Mouse (Mus musculus) CH12.LX (cell line): ENCODE data around the gene Prpf19. TPM values are rescaled to one million over a fixed set of nuclear protein-coding genes. Genes with fewer than 3 reads are reported as not detected.
A peak's percentile ranks its signal among the peaks of the same experiment; 100 is the strongest.

Experiments used
- DNase-seq: peaks from one replicate; pipeline ENCODE4 v3.0.0-alpha.2; 2013; ENCODE audit errors: extremely low read depth
- H3K27ac ChIP-seq: 2 replicates; pipeline ENCODE4 v1.5.1; 2012; ENCODE audit warnings: low read depth, mild to moderate bottlenecking, control low read depth, moderate library complexity; ENCODE audit not compliant: insufficient read depth
- H3K27me3 ChIP-seq: replicated peaks from 2 replicates; pipeline ENCODE3; 2012; ENCODE audit warnings: inconsistent platforms
- H3K36me3 ChIP-seq, 2 experiments: replicated peaks in 1 of 2; 2 replicates each; pipeline versions ENCODE3 to v1.6.1; 2012; ENCODE audit warnings: inconsistent platforms in 1 of 2, low read length in 1 of 2, mild to moderate bottlenecking in 1 of 2, mixed read lengths in 1 of 2, moderate library complexity in 1 of 2; ENCODE audit not compliant: control insufficient read depth in 1 of 2, insufficient read depth in 1 of 2
- H3K4me1 ChIP-seq, 2 experiments: 2 replicates each; pipeline ENCODE4 v1.6.1; 2012; ENCODE audit warnings: inconsistent platforms in 1 of 2, moderate library complexity in 1 of 2; ENCODE audit not compliant: insufficient read depth in 2 of 2, control insufficient read depth in 1 of 2
- H3K4me2 ChIP-seq: 2 replicates; pipeline ENCODE4 v1.6.1; 2012; ENCODE audit warnings: low read depth, mild to moderate bottlenecking, control low read depth; ENCODE audit not compliant: poor library complexity, insufficient read depth, severe bottlenecking
- H3K4me3 ChIP-seq, 3 experiments: fragments of 150-350 bp in 1 of 3; sonication (generic) in 1 of 3; replicated peaks in 1 of 3; 2 replicates each; pipeline versions ENCODE3 to v1.5.1; 2011 to 2012; ENCODE audit warnings: low read depth in 2 of 3, low read length in 2 of 3, mild to moderate bottlenecking in 2 of 3, moderate library complexity in 2 of 3, control low read depth in 1 of 3, improper control_type of control experiment in 1 of 3, inconsistent platforms in 1 of 3, mixed read lengths in 1 of 3; ENCODE audit not compliant: poor library complexity in 1 of 3
- H3K79me2 ChIP-seq: replicated peaks from 2 replicates; pipeline ENCODE4 v1.6.1; 2012; ENCODE audit warnings: mild to moderate bottlenecking, moderate library complexity; ENCODE audit not compliant: control insufficient read depth, poor library complexity, insufficient read depth, severe bottlenecking; ENCODE audit errors: extremely low read depth
- H3K9ac ChIP-seq: 2 replicates; pipeline ENCODE4 v1.6.1; 2012; ENCODE audit warnings: low read depth, mild to moderate bottlenecking, control low read depth, moderate library complexity; ENCODE audit not compliant: insufficient read depth
- H3K9me3 ChIP-seq: replicated peaks from 2 replicates; pipeline ENCODE3; 2012; ENCODE audit warnings: low read length, inconsistent platforms, mixed read lengths
- BHLHE40 ChIP-seq: IDR thresholded peaks from 2 replicates; pipeline ENCODE4 v1.6.1; 2011; ENCODE audit warnings: mild to moderate bottlenecking, low read depth, low read length, improper control_type of control experiment
- CHD1 ChIP-seq: IDR thresholded peaks from 2 replicates; pipeline ENCODE4 v1.6.1; 2012; ENCODE audit warnings: low read depth, low read length, improper control_type of control experiment, inconsistent platforms
- CHD2 ChIP-seq: IDR thresholded peaks from 2 replicates; pipeline ENCODE4 v1.6.1; 2011; ENCODE audit warnings: low read length, improper control_type of control experiment
- CTCF ChIP-seq, 2 experiments: IDR thresholded peaks in 1 of 2; conservative IDR thresholded peaks in 1 of 2; 2 replicates each; pipeline ENCODE4 v1.5.1; 2011 to 2012; ENCODE audit warnings: low read depth in 2 of 2, low read length in 2 of 2, improper control_type of control experiment in 1 of 2, inconsistent platforms in 1 of 2, mild to moderate bottlenecking in 1 of 2, moderate library complexity in 1 of 2
- E2F4 ChIP-seq: IDR thresholded peaks from 2 replicates; pipeline ENCODE4 v1.6.1; 2011; ENCODE audit warnings: low read depth, low read length, improper control_type of control experiment; ENCODE audit not compliant: insufficient replicate concordance
- ELF1 ChIP-seq: IDR thresholded peaks from 2 replicates; pipeline ENCODE4 v1.6.1; 2014; ENCODE audit warnings: low read depth, mild to moderate bottlenecking, inconsistent platforms, low read length, improper control_type of control experiment
- EP300 ChIP-seq: IDR thresholded peaks from 2 replicates; pipeline ENCODE4 v1.6.1; 2011; ENCODE audit warnings: low read length, improper control_type of control experiment
- ETS1 ChIP-seq: conservative IDR thresholded peaks from 2 replicates; pipeline ENCODE4 v1.6.1; 2012; ENCODE audit warnings: low read depth, mild to moderate bottlenecking, inconsistent platforms, low read length, improper control_type of control experiment, moderate library complexity
- HCFC1 ChIP-seq: IDR thresholded peaks from 2 replicates; pipeline ENCODE4 v1.6.1; 2012; ENCODE audit warnings: low read depth, mild to moderate bottlenecking, inconsistent platforms, low read length, improper control_type of control experiment
- IRF4 ChIP-seq: IDR thresholded peaks from 2 replicates; pipeline ENCODE4 v1.6.1; 2014; ENCODE audit warnings: low read depth, mild to moderate bottlenecking, inconsistent platforms, low read length, improper control_type of control experiment
- JUN ChIP-seq: IDR thresholded peaks from 2 replicates; pipeline ENCODE4 v1.6.1; 2011; ENCODE audit warnings: low read depth, mild to moderate bottlenecking, low read length, improper control_type of control experiment, moderate library complexity; ENCODE audit not compliant: insufficient read depth
- JUND ChIP-seq: conservative IDR thresholded peaks from 2 replicates; pipeline ENCODE4 v1.6.1; 2011; ENCODE audit warnings: low read depth, low read length, improper control_type of control experiment
- KAT2A ChIP-seq: IDR thresholded peaks from 2 replicates; pipeline ENCODE4 v1.6.1; 2012; ENCODE audit warnings: low read length, improper control_type of control experiment, inconsistent platforms; ENCODE audit not compliant: insufficient replicate concordance
- MAFK ChIP-seq: IDR thresholded peaks from 2 replicates; pipeline ENCODE4 v1.6.1; 2011; ENCODE audit warnings: low read length, improper control_type of control experiment; ENCODE audit not compliant: insufficient replicate concordance
- MAX ChIP-seq: IDR thresholded peaks from 2 replicates; pipeline ENCODE4 v1.6.1; 2011; ENCODE audit warnings: low read length, improper control_type of control experiment
- MAZ ChIP-seq: IDR thresholded peaks from 2 replicates; pipeline ENCODE4 v1.6.1; 2012; ENCODE audit warnings: low read depth, mild to moderate bottlenecking, inconsistent platforms, low read length, improper control_type of control experiment, moderate library complexity
- MEF2A ChIP-seq: IDR thresholded peaks from 2 replicates; pipeline ENCODE4 v1.6.1; 2014; ENCODE audit warnings: low read depth, mild to moderate bottlenecking, inconsistent platforms, low read length, improper control_type of control experiment, borderline replicate concordance
- MXI1 ChIP-seq: IDR thresholded peaks from 2 replicates; pipeline ENCODE4 v1.6.1; 2011; ENCODE audit warnings: mild to moderate bottlenecking, low read depth, low read length, improper control_type of control experiment
- NELFE ChIP-seq: IDR thresholded peaks from 2 replicates; pipeline ENCODE4 v1.6.1; 2011; ENCODE audit warnings: low read depth, low read length, improper control_type of control experiment
- NRF1 ChIP-seq: IDR thresholded peaks from 2 replicates; pipeline ENCODE4 v1.6.1; 2014; ENCODE audit warnings: low read depth, mild to moderate bottlenecking, inconsistent platforms, low read length, improper control_type of control experiment, moderate library complexity
- POLR2A ChIP-seq: IDR thresholded peaks from 2 replicates; pipeline ENCODE4 v1.6.1; 2011; ENCODE audit warnings: low read depth, mild to moderate bottlenecking, improper control_type of control experiment, low read length
- POLR2AphosphoS2 ChIP-seq: IDR thresholded peaks from 2 replicates; pipeline ENCODE4 v1.6.1; 2011; ENCODE audit warnings: low read depth, low read length, improper control_type of control experiment
- RAD21 ChIP-seq: IDR thresholded peaks from 2 replicates; pipeline ENCODE4 v1.6.1; 2011; ENCODE audit warnings: low read depth, mild to moderate bottlenecking, low read length, improper control_type of control experiment, moderate library complexity
- SIN3A ChIP-seq: IDR thresholded peaks from 2 replicates; pipeline ENCODE4 v1.6.1; 2012; ENCODE audit warnings: low read length, improper control_type of control experiment, inconsistent platforms
- TBP ChIP-seq: conservative IDR thresholded peaks from 2 replicates; pipeline ENCODE4 v1.6.1; 2011; ENCODE audit warnings: low read depth, low read length, improper control_type of control experiment
- TCF12 ChIP-seq: IDR thresholded peaks from 2 replicates; pipeline ENCODE4 v1.6.1; 2014; ENCODE audit warnings: low read depth, mild to moderate bottlenecking, inconsistent platforms, low read length, improper control_type of control experiment
- USF2 ChIP-seq: conservative IDR thresholded peaks from 2 replicates; pipeline ENCODE4 v1.6.1; 2011; ENCODE audit warnings: low read depth, low read length, improper control_type of control experiment
- ZC3H11A ChIP-seq: IDR thresholded peaks from 2 replicates; pipeline ENCODE4 v1.6.1; 2012; ENCODE audit warnings: low read depth, mild to moderate bottlenecking, inconsistent platforms, low read length, improper control_type of control experiment
- ZKSCAN1 ChIP-seq: IDR thresholded peaks from 2 replicates; pipeline ENCODE4 v1.6.1; 2012; ENCODE audit warnings: low read depth, inconsistent platforms, low read length, improper control_type of control experiment, borderline replicate concordance
- ZMIZ1 ChIP-seq: IDR thresholded peaks from 2 replicates; pipeline ENCODE4 v1.6.1; 2012; ENCODE audit warnings: low read depth, mild to moderate bottlenecking, inconsistent platforms, low read length, improper control_type of control experiment
- ZNF384 ChIP-seq: IDR thresholded peaks from 2 replicates; pipeline ENCODE4 v1.6.1; 2012; ENCODE audit warnings: low read depth, low read length, improper control_type of control experiment, inconsistent platforms
- dilution Hi-C: fragments of 300-500 bp; cut with MboI; formaldehyde crosslinking; loops from 2 replicates; pipeline ENCODE4 v1.14.3; 2020; ENCODE audit warnings: low sequenced_read_pairs; ENCODE audit not compliant: extremely low pct_unique_long_range_greater_than_20kb, extremely low pct_ligation_motif_present
- in situ Hi-C: fragments of 300-500 bp; cut with MboI; formaldehyde crosslinking; loops from 3 replicates; pipeline ENCODE4 v1.14.3; 2019; ENCODE audit warnings: low sequenced_read_pairs, low pct_ligation_motif_present, low pct_unique_long_range_greater_than_20kb, mixed read lengths
- polyA plus RNA-seq: library from polyadenylated mRNA; unstranded; fragments of >175 nt; gene quantifications from 2 replicates; pipeline ENCODE4 v1.2.1, GENCODE M21; 2012; ENCODE audit warnings: low read depth; ENCODE audit not compliant: insufficient read length
- total RNA-seq, 2 experiments: library from RNA; depleted of rRNA; stranded (reverse); fragments of 300-350 nt in 1 of 2; fragments of >200 nt in 1 of 2; gene quantifications; 2 replicates each; pipeline ENCODE4 v1.2.3; 2012 to 2014

Prpf19 gene
- total and polyA plus RNA-seq, 3 experiments, result 115 to 357 (median 355) TPM

GRCm38 (mm10) chr19:10881426-10882154 is 13.4 kb upstream of the Prpf19 start, which contains the start of gene Tmem109:
TSS of gene Tmem109 (minus strand) at chr19:10882001.
- in situ Hi-C loops (no loop called here), dilution Hi-C loops (no loop called here)
- TF ChIP-seq KAT2A, result peak; percentile 32; the same call in 1 of the 2 replicates
- TF ChIP-seq ZC3H11A, result no peak
- no peak for TF ChIP-seq MAFK
- peak; percentile 86 for TF ChIP-seq NELFE
- peak; percentile 41; the same call in 1 of the 2 replicates for TF ChIP-seq MEF2A
- no peak for TF ChIP-seq ZKSCAN1
- TF ChIP-seq BHLHE40, result peak; percentile 25; the same call in 1 of the 2 replicates
- peak in 1 of 2 experiments; percentile 56; a peak in 2 of 4 replicates for TF ChIP-seq CTCF (conservative IDR thresholded peaks at IDR 0.05 in 1 of 2, IDR thresholded peaks at IDR 0.05 in 1 of 2; ENCODE audit: low read depth in 2 of 2, low read length in 2 of 2)
- TF ChIP-seq EP300, result no peak
- TF ChIP-seq MAZ, result 0 out of 2 replicates have a peak, but pooled peaks have one; percentile 16
- peak; percentile 83 for TF ChIP-seq MAX
- TF ChIP-seq ZMIZ1, result peak; percentile 22; the same call in 1 of the 2 replicates
- peak; percentile 41; the same call in 1 of the 2 replicates for TF ChIP-seq TCF12
- TF ChIP-seq ELF1, result peak; percentile 56; the same call in 1 of the 2 replicates
- TF ChIP-seq TBP, result 0 out of 2 replicates have a peak, but pooled peaks have one; percentile 16
- no peak for TF ChIP-seq JUND
- no peak for TF ChIP-seq CHD1
- TF ChIP-seq POLR2A, result peak; percentile 72
- TF ChIP-seq IRF4, result 0 out of 2 replicates have a peak, but pooled peaks have one; percentile 19
- TF ChIP-seq E2F4, result peak; percentile 50; the same call in 1 of the 2 replicates
- TF ChIP-seq SIN3A, result peak; percentile 40; the same call in 1 of the 2 replicates
- peak; percentile 94 for TF ChIP-seq MXI1
- no peak for TF ChIP-seq RAD21
- no peak for TF ChIP-seq USF2
- TF ChIP-seq ZNF384, result no peak
- TF ChIP-seq JUN, result no peak
- TF ChIP-seq NRF1, result peak; percentile 98
- peak; percentile 51 for TF ChIP-seq HCFC1
- TF ChIP-seq CHD2, result peak; percentile 35; the same call in 1 of the 2 replicates
- peak; percentile 50; the same call in 1 of the 2 replicates for TF ChIP-seq POLR2AphosphoS2
- TF ChIP-seq ETS1, result peak; percentile 26; the same call in 1 of the 2 replicates
- Histone ChIP-seq H3K4me1 (peaks cover 6 to 34% of the 10 kb centered on the region in 2 experiments), H3K36me3 (peaks cover 6 to 23% of the 10 kb centered on the region in 2 experiments), H3K9me3 (peaks cover 3% of the 10 kb centered on the region), H3K4me2 (peak within 1 kb of the TSS; percentile 92), H3K79me2 (peaks cover 8% of the 10 kb centered on the region; the same call in 1 of the 2 replicates), H3K27me3 (no peaks in the 10 kb centered on the region), H3K4me3 (peak within 1 kb of the TSS; percentile 66 to 80 (median 76)), H3K9ac (peak within 1 kb of the TSS; percentile 77), H3K27ac (peak within 1 kb of the TSS; percentile 50)
- DNase-seq, result peak; percentile 96
